Mouse (Mus musculus): ENCODE data around the gene Pold1. TPM values are rescaled to one million over a fixed set of nuclear protein-coding genes. Genes with fewer than 3 reads are reported as not detected.
A peak's percentile ranks its signal among the peaks of the same experiment; 100 is the strongest.

The Pold1 gene
- total RNA-seq, 2 experiments from 2014 or later, result 8.8 to 9.4 TPM

GRCm38 (mm10) chr7:44507491-44507890, 41.2 kb downstream of the Pold1 start:
- TF ChIP-seq CTCF (IDR thresholded peaks at IDR 0.05), result no peak
- intact Hi-C loops (cut with DNase I), result no loop called here
- Histone ChIP-seq H3K27ac (no peak overlapping the region), H3K4me3 (no peak overlapping the region)
- no peak for DNase-seq (ENCODE audit: extremely low spot score in 1 of 2, low spot score in 2 of 2)

GRCm38 (mm10) chr7:44501563-44502115, 47.0 kb downstream of the Pold1 start:
- peak; percentile 65 for TF ChIP-seq CTCF (IDR thresholded peaks at IDR 0.05)
- Histone ChIP-seq H3K4me3 (no peak overlapping the region), H3K27ac (no peak overlapping the region)
- intact Hi-C loops (cut with DNase I), result loop anchor here (2.0 to 5.0 kb wide), 4 partner anchors 47 to 156 kb away; partner anchors contain the start of gene Pold1
- peak; percentile 75 to 78 for DNase-seq (ENCODE audit: extremely low spot score in 1 of 2, low spot score in 2 of 2)

DNA sequence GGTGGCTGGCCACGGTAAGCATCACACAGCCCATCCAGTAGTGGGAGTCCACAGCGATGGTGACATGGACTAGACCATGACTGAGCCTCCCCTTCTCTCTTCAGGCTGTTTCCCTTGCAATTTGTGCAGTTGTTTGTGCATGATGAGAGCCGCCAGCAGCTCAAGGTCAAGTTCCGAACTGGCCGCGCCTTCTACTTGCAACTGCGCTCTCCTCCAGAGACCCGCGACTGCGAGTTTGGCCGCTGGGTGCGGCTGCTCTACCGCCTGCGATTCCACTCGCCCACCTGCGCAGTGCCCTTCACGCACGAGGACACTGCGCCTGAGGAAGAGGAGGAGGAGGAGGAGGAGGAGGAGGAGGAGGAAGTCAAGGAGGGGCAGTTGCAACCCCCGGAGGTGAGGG, 48.6 kb downstream of the Pold1 start:
- TF ChIP-seq CTCF (IDR thresholded peaks at IDR 0.05), result no peak
- Histone ChIP-seq H3K4me3 (no peak overlapping the region), H3K27ac (no peak overlapping the region)
- intact Hi-C loops (cut with DNase I), result loop anchor here (2.0 to 5.0 kb wide), 4 partner anchors 49 to 157 kb away; partner anchors contain the start of gene Pold1
- DNase-seq (ENCODE audit: extremely low spot score in 1 of 2, low spot score in 2 of 2), result no peak

- no peak for TF ChIP-seq CTCF (IDR thresholded peaks at IDR 0.05)
- H3K27ac ChIP-seq, result no peak overlapping the region
- intact Hi-C loops (cut with DNase I), result no loop called here
- no peak for DNase-seq (ENCODE audit: extremely low spot score in 1 of 2, low spot score in 2 of 2)
- no peak overlapping the region for H3K4me3 ChIP-seq
These were observed 49.7 kb downstream of the Pold1 start for GRCm38 (mm10) chr7:44498922-44499321.

GRCm38 (mm10) chr7:44497361-44498055, 51.1 kb downstream of the Pold1 start:
- Histone ChIP-seq H3K27ac (no peak overlapping the region), H3K4me3 (peak overlapping the region; percentile 77)
- intact Hi-C loops (cut with DNase I), result no loop called here
- no peak for DNase-seq (ENCODE audit: extremely low spot score in 1 of 2, low spot score in 2 of 2)
- no peak for TF ChIP-seq CTCF (IDR thresholded peaks at IDR 0.05)

GRCm38 (mm10) chr7:44496771-44497109, 51.9 kb downstream of the Pold1 start:
- DNase-seq (ENCODE audit: extremely low spot score in 1 of 2, low spot score in 2 of 2), result no peak
- TF ChIP-seq CTCF (IDR thresholded peaks at IDR 0.05), result no peak
- intact Hi-C loops (cut with DNase I), result no loop called here

GRCm38 (mm10) chr7:44495992-44496770, 52.5 kb downstream of the Pold1 start, which contains the start of the genes Emc10 and Fam71e1:
Gene Emc10, minus strand, starts transcription at chr7:44496529.
Gene Fam71e1, plus strand, starts transcription at chr7:44496581.
- intact Hi-C loops (cut with DNase I), result no loop called here
- DNase-seq (ENCODE audit: extremely low spot score in 1 of 2, low spot score in 2 of 2), result peak; percentile 99
- peak within 1 kb of the TSS; percentile 77 for H3K4me3 ChIP-seq
- no peak; the same call in 1 of the 2 replicates for TF ChIP-seq CTCF (IDR thresholded peaks at IDR 0.05)
- peak within 1 kb of the TSS; percentile 97 for H3K27ac ChIP-seq

More at GRCm38 (mm10) chr7:44496771-44497109, 51.9 kb downstream of the Pold1 start:
- Histone ChIP-seq H3K27ac (peak overlapping the region; percentile 97), H3K4me3 (peak overlapping the region; percentile 77)

- Histone ChIP-seq H3K27ac (peak overlapping the region; percentile 97), H3K4me3 (peak overlapping the region; percentile 77)
- intact Hi-C loops (cut with DNase I), result no loop called here
- no peak for DNase-seq (ENCODE audit: extremely low spot score in 1 of 2, low spot score in 2 of 2)
- no peak for TF ChIP-seq CTCF (IDR thresholded peaks at IDR 0.05)
These were observed 53.6 kb downstream of the Pold1 start for GRCm38 (mm10) chr7:44495086-44495485.

DNA sequence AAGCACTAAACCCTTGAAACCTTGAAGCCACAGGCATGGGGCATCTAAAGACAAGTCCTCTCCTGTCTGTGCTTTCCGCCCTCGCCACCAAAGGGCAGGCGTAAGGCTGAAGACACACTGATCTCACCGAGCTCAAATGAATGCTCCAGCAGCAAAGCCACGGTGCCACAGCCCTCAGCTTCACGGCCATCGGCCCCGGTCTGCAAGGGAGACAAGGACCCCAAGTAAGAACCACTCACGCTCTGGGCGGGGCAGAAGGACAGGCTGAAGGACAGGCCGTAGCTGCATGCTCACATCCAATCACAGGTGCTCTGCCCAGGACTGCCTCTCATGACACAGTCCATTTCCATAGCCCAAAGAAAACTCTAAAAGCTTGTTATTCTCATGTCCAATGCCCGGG, 54.0 kb downstream of the Pold1 start:
- no peak for TF ChIP-seq CTCF (IDR thresholded peaks at IDR 0.05)
- intact Hi-C loops (cut with DNase I), result no loop called here
- peak overlapping the region; percentile 77 for H3K4me3 ChIP-seq
- DNase-seq (ENCODE audit: extremely low spot score in 1 of 2, low spot score in 2 of 2), result no peak
- no peak overlapping the region for H3K27ac ChIP-seq

GRCm38 (mm10) chr7:44492166-44492826, 56.4 kb downstream of the Pold1 start:
- no peak overlapping the region for H3K4me3 ChIP-seq
- intact Hi-C loops (cut with DNase I), result no loop called here
- DNase-seq (ENCODE audit: extremely low spot score in 1 of 2, low spot score in 2 of 2), result no peak
- H3K27ac ChIP-seq, result no peak overlapping the region
- TF ChIP-seq CTCF (IDR thresholded peaks at IDR 0.05), result no peak

DNA sequence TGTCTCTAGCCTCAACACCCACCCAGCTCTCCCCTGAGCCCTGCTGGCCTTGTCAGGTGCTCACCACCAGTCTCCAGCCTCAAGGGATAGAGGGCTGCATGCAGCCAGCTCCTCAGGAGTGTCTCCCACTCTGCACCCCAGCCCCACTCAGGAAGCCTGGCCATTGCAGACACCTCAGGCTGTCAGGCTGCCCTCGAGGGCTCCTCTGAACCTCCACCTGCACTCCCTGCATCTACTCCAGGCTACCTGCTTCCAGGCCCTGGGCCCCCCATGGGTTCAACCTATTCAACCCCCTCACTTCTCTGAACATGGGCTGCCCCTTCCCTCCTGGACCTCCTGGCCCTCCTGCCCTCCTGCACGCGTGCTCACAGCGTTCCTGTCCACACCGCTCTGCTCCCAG, 57.3 kb downstream of the Pold1 start:
- Histone ChIP-seq H3K27ac (no peak overlapping the region), H3K4me3 (no peak overlapping the region)
- no peak for DNase-seq (ENCODE audit: extremely low spot score in 1 of 2, low spot score in 2 of 2)
- no peak for TF ChIP-seq CTCF (IDR thresholded peaks at IDR 0.05)
- intact Hi-C loops (cut with DNase I), result no loop called here

All from left cerebral cortex, adult 2 months (tissue).